Mouse (Mus musculus): ENCODE measurements around the gene Cbx4.

Gene Cbx4

DNA sequence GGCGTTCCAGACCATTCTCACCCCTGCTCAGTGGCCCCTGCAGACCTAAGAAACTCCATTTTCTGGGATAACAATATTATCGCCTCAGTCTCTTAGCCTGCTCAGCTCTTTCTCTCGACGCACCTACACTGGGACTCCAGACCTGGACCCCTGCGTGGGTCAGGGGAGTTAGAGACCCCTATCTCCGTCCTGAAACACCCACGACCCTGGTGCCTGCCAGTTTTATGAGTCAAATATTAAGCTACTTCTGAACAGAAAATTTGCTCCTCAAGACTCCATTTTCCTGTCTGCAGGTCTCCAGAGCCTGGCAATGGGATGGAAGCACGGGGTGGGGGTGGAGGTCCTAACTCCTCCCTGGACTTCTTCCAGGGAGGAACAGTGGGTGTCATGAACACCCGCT is 28.7 kb downstream of the Cbx4 start:
- no peak for DNase-seq (ENCODE audit: low spot score in 2 of 2)

DNA sequence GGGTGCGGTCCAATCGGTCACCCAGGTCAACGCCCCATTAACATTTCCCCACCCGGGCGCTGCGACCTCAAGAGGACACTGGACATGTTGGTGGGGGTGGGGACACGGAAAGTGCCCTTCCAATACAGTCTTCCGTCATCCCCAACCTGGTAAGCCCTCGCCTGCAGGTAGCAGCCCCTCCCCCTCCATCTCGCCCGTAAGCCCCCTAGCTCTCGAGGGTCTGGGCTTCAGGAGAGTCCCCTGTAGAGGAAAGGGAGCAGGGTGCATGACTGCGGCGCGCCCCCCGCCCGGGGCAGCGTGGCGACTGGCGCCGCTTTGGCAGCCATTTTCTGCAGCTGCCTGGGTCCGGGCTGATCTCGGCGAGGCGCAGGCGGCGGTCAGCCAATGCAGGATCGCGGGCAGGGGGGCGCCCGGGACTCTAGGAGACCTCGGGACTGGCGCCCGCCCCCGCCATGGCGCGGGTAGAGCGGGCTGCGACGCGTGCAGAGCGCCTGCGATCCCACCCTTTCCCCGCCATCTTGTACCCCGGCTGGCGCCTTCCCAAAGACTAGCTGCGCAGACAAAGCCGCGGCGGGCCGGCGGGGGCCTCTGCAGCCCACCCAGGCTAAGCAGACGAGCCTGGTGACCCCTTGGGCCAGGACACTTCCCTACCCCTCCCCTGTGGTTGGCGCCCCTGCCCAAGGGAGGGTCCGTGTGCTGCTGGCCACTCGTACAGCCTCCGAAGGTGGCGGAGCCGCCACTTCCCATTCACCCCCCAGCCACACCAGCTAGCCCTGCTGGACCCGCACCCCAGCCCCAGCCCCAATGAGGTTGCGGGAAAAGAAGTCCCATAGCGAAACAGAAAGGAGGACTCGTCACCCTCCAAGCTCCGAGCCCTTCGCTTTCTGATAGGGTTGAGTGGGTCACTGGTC is 29.5 kb downstream of the Cbx4 start:
- peak; percentile 81 for DNase-seq (ENCODE audit: low spot score in 2 of 2)

DNA sequence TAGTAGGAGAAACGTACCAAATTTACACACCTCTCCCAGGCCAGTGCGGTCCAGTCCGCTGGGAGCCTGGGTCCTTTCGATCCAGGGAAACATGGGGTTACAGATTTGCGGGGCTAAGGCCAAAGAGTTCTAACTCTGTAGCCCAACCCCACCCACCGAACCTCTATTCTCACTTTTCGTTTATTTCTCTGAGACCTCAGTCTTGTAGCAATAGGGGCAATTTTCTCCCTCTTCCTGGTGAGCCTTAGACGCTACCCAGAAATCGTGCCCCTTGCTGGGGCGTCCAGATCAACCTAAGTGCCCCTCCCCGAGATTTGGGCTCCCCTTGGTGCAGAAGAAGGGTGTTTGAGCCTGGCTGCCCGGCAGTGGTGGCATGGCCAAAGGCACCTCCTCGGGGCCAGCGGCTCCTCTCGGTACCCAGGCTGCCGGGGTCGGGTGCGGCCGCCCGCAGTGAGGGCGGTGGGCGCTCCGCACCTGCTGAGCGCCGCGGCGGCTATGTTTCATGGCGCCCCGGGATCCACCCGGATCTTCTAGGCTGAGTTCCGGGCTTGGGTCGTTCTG is 30.4 kb downstream of the Cbx4 start:
- peak in 1 of 2 experiments; percentile 51 for DNase-seq (ENCODE audit: low spot score in 2 of 2)

DNA sequence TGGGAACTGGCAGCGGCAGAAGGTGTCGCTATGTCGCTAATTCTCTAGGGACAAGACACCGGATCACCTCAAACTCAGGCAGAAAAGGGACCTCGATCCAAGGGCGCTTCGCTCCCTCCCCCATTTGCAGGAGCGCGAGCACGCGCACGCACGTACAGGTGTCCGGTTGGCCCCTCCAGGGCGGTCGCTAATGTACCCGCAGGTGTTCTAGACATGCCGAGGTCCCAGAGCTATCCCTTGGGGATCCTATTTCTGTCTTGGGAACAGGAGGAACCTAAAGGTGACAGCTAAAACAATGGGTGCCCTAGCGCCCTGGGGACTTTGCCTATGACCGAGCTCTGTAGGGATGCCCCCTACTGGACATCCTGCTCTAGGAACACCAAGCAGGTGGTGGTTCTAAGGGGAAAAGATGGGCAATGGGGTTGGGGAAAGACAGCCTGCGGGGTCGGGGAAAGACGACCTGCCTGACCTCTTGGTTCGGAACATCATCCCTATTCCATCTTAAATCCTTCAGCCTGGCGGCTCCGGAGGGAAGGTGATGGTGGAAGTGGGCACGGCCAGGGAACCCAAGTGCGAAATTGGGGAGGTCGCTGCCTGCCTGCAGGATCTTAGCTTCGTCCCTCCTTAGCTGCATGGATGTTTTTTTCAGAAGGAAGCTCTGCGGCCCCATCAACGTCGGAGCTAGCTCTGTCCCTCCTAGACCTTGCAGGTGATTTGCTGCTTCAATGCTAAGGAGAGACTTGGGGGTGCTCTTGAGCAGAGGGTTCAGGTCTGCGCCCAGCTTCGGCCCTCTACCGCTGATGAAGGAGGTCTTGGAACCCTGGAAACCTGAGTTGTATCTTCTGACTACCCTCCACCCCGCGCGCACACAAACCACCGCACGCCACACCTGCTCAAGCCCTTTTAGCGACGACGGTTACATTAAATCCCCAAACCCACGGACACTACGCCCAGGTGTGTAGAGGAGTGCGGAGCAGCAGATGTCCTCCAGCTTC is 31.4 kb downstream of the Cbx4 start:
- peak in 1 of 2 experiments; percentile 72 for DNase-seq (ENCODE audit: low spot score in 2 of 2)

DNA sequence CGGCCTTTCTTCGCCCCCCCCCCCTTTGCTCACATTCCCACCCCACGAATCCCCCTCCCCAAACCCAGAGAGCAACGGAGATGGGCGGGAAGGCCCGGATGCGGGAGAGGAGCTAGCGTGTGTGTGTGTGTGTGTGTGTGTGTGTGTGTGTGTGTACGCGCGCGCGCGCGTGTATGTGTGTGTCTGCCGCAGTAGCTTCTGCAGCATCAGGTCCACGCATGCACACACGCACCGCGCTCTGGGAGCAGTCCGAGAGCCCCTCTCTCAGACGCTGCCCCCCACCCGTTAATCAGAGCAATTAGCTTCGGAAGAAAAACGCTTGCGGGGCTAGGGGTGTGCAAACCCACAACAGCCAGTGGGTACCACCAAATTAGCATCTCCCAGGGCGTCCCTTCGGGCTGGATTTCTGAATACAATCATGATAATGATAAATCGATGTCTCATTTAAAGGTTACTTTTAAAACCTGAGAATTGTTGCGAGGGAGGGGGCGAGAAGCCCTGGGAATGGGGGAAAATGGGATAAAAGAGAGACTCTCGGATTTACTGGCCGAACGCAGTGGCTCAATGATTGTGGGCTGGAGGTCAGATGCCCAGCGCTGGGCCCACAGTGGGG is 32.2 kb downstream of the Cbx4 start:
- DNase-seq (ENCODE audit: low spot score in 2 of 2) = peak; percentile 90 to 92

DNA sequence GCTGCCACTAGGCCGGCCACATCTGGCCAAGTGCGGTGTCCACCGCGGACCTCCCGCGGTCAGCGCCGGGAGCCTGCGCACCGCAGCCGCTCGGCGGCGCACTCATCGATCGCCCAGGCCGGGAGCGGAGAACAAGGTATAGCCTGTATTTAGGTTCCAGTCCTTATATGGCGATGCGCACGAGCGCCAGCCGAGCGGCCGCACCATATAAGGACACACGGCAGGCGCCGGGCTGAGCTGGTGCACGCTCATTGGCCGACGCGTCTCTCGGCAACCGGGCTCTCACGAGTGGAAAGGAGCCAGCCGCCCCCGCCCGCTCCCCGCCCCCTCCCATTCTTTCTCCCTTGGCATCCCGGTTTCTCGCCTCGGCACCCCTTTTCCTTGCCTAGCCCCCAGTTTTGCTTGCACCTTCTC is 32.8 kb downstream of the Cbx4 start:
- DNase-seq (ENCODE audit: low spot score in 2 of 2) = peak; percentile 95 to 97

DNA sequence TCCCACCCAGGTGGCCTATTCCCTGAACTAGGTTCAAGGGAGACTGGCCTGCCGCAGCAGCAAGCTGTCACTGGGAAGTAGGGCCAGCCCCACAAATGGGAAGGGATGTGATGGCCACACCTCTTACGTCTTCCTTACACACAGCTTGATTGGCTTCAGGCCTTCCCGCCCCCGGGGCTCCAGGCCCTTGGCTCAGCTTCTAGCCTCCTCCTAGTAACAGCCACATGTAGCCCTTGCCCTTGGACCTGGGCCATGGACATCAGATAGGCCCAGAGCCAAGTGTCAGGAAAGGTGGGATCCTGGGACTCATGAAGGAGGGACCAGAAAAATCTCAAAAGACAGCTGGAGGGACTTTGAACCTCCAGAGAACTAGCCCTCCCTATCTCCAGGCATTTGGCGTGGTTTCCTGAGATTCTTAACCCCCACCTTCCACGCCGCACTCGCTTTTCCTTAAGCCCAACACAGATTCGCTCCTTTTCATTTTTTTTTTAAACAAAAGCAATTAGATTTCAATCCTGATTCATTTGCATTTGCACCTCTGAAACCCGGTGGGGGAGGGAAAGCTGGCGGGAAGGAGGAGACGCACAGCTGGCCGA is 33.3 kb downstream of the Cbx4 start:
- DNase-seq (ENCODE audit: low spot score in 2 of 2) = peak; percentile 70 to 78

DNA sequence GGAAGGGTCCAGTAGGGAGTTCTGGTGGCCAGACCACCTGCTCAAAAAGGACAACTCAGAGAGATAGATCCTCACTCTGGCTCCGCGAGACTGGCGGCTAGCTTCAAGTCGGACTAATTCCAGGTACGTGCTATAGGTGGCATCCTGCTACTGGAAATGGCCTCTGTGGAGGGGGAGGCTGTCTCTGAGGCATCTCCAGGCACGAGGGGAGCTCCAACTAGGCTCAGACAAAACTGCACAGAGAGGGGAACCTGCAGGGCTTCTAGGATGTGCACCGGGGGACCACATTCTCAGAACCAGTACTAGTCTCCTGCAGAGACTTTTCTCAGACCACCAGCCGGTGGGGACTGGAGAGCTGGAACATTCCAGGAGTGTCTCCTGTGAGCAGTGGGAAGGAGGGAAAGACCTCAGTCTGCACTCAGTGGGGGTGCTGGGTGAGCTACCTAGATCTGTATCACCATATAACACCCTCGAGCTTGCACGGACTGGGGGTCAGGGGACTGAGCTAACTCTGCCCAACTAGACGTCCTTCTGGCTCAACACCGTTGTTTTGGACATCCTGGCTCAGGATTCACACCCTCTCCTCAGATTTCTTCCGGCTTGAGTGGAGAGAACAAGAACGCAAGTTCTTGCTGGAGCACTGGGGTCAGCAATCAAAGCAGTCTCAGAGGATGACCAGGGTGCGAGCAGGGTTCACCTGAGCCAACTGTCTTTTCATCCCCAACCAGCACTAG is 33.9 kb downstream of the Cbx4 start:
- DNase-seq (ENCODE audit: low spot score in 2 of 2) = peak; percentile 77 to 81

DNA sequence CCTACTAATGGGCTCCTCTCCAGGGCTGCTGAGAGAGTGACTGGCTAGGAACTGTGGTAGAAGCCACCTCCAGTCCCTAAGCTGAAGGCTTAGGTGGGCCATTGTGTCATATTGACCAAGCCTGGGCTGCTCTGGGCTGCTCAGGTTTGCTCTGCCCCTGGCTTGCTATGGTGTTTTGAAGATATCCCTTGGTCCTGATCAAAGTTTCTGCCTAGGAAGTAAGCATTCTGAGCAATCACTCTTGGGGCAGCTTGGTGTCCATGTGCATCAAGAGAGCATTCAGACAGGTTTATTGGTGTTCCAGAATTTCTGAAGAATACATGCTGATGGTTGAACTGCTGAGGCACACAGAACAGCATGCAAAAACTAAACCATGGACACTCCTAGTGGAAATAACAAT is 34.6 kb downstream of the Cbx4 start:
- DNase-seq (ENCODE audit: low spot score in 2 of 2) = no peak

DNA sequence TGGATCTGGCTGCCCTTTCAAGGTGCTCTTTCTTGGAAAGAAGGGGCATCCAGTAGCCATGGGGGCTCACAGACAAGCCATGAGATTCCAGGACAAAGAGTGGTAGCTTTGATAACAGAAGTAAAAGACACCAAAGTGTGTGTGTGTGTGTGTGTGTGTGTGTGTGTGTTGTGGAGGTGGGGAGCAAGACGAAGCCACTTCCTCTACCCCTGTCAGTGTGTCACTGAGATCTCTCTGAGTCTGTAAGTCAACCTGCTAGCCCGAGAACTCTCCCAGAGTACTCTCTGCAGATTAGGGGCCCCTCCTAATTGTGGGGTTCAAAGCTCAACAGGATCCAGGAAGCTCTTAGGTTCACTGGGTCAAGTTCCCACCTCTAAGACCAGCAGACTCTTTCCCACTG is 35.7 kb downstream of the Cbx4 start:
- DNase-seq (ENCODE audit: low spot score in 2 of 2) = no peak

DNA sequence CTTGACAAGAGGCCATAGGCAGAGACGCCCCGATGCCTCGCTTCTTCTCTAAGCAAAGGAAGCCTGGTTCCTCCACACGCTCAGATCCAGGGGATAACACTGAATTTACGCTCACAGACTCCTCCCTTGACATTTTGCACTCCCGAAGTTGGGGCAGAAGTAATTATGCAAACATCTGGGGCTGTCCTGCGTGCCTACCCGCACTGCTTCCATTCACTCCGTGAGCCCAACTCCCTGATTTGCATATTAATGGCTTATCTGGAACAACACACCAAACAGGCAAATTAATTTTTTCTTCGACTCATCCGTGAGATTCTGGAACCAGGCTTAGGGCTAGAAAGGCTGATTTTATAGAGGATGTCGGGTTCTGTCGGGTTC is 37.9 kb downstream of the Cbx4 start:
- no peak for DNase-seq (ENCODE audit: low spot score in 2 of 2)

DNA sequence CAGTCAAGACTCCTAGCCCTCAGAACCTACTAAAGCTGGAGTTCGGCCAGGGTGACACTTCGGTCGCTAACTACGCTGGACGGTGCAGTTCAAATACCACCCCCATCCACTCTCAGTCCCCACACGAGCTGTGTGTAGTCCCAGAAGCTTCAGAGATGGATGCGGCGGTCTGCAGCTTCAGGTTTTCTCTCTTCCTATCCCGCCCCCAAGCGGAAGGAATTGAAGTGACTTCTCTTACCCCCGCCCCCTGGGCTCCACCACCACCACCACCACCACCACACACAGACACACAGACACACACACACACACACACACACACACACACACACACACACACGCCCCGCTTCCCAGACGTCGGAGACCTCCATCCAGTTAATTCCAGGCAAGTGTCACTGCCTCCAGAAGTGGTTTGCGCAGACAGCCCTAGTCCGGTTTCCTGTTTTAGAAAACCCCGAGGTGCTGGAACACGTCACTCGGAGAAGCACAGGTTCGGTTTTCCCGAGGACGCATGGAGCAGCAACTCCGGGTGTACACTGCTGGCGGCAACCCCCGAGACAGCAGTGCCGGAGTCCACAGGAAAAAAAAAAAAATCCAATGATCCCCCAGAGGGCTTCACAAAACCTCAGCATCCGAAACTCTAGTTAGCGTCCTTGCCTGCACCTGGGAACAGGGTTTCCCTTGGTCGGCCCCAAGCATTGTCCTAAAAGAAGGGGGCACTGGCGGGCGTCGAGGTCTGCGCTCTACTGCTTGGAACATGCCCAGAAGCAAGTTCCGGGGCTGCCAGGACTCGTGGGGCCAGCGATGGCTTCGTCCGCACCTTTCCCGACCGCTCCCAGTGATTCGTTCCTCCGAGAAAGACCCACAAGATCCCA is 38.5 kb downstream of the Cbx4 start:
- peak; percentile 42 to 45 for DNase-seq (ENCODE audit: low spot score in 2 of 2)

DNA sequence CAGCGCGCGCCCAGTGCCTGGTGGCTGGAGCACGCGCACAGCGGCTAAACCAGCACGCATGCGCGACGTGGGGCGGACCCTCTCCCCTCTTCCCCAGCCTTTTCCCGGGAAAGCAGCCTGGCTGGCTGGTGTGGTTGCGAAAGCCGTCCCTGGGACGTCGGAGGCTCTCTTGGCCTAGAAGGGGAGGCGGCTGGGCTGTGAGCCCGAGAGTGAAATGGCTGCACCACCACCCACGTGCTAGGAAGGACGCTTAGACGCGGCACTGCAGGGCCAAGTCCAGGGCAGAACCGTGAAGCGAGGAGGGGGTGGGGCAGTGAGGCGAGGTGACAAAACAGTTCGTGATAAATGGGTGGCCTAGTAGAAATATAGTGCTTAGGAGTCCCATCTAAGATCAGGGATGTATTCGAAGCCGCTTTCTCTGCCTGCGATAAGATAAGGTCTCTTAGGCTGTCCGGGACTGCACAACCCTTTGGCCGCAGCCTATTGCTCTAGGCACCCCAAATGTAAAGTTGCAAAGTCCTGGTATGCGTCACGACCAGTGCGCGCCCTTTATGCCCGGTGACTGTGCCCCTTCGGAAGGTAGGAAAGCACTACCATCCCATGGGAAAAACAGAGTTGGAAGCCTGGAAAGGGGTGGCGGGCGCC is 39.3 kb downstream of the Cbx4 start:
- DNase-seq (ENCODE audit: low spot score in 2 of 2) = peak; percentile 55 to 67

DNA sequence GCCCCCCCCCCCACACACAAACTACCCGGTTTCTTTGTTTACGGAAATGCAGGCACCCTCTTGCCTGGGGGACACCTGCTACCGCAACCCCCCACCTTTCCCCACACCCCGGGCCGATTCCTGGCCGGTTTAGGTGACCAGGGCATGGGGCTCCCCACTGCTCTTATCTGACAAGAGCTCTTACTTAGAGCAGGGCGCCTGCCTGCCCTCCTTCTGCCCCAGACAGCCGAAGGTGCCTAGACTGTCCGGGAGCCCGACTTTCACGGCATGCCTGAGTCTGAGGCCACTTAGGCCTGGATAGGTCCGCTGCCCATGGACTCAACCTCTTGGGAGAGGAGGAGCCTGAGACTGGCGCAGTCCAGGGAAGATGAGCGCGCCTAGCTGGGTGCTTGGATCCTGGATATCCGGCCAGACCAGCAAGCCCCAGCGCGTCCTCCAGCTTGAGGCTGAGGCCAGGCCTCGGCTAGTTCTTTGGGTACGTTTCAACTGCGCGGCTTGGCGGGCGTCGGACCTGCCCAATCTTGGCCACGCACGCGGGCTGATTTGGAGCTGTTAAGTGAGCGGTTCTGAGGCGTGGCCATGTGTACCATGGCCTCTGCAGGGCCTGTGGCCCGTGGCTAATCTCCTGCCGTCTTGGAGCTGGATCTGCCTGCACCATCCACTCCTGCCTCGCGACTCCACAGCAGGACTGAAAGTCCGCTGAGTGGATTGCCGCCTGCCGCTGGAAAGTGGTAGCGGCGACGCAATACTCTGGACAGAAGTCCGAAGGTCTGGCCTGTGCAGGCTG is 41.3 kb downstream of the Cbx4 start:
- peak in 1 of 2 experiments; percentile 33 for DNase-seq (ENCODE audit: low spot score in 2 of 2)

DNA sequence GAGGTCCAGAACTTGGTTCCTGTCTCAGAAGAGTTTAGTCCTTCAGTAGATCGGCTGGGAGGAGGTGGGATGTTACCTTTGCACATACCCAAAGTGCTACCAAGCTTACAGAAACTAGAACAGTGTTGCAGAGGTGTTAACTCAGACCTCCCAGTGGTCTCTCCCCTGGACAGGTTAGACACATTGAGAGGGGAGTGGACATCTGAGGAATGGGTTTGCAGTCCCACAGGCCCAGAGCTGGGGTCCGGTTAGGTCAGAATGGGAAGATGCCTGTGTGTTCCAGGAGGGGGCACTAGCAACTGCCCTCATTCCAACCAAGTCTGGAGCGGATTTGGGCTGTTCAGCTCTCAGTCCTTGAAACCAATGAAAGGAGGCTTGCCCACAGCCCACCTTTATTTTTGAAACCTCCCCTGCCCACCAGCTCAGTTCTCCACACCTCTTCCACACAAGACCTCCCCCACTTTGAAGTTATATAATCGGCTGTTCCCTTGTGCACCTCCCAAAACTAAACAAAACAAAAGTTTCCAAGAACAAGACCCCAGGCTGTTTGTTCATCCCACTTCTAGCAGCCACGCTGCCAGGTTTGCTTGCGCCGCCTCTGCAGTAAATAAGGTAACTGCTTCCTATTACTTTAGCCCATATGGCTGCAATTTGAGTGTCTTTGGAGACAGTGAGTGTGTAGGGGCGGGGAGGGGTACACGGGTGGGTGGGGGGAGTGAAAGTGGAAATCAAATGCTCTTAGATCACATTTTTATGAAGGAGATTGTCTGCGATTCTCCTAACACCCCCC is 42.1 kb downstream of the Cbx4 start:
- no peak for DNase-seq (ENCODE audit: low spot score in 2 of 2)

DNA sequence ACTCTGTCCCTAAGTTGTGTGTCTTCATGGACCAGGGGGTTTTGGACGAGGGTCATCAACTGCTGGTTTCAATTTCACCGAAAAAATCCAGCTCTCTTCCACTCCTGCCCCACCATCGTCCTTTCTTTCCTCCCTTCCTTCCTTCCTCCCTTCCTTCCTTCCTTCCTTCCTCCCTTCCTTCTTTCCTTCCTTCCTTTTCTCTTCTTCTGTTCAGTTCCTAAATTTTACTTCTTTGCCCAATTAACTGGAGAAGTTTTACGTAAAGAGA is 42.8 kb downstream of the Cbx4 start:
- DNase-seq (ENCODE audit: low spot score in 2 of 2) = no peak

DNA sequence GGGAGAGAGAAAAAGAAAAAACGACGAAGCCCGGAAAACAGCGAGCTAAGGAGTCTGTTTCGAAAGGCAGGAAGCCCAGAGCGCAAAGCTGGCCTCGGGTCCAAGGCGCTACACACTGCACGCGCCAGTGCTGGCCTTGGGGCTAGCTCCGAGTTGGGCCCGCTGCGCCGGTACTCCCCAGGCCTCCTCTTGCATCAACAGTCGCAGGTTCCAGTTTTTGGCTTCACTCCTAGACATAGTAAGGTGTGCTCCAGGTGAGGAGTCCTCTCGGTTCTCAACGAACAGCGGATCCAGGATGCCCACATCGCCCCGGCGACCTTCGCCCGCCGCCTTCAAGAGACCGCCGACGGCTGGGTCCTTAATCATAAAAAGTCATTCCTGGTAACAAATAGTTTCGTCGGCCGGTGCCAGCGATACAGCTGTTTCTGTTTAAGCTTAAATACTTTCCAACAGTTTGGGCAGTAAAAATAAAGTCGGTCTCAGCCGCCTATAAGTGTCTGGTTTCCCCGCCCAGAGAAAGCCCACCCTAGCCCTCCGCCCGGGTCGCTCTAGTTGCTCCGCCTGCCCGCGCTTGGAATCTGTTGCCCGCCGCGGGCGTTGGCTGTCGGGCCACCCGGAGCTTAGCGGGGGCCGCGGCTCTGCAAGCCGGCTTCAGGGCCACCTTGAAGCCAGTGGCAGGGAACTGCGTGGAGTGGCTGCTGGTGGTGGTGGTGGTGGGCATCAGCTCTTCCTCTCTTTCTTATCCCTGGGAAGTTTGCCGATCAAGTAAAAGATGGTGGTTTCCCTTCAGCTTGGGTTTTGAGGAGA is 43.4 kb downstream of the Cbx4 start:
- peak in 1 of 2 experiments; percentile 40 for DNase-seq (ENCODE audit: low spot score in 2 of 2)

Data from right cerebral cortex, postnatal 10 days (tissue).